Mouse (Mus musculus) heart, postnatal 0 days (tissue): ENCODE results near the gene Ern1. TPM values are rescaled to one million over a fixed set of nuclear protein-coding genes. Genes with fewer than 3 reads are reported as not detected.

Source experiments
- ATAC-seq: fragments of 200-750 bp; cut with Nextera tagmentation; 2 replicates; pipeline ENCODE4 v1.8.0; 2017; ENCODE audit warnings: low read depth, moderate number of reproducible peaks, moderate library complexity; ENCODE audit not compliant: insufficient read depth
- DNase-seq: peaks from one replicate; pipeline ENCODE4 v3.0.0-alpha.2; 2016; ENCODE audit warnings: low spot score
- H3K27ac ChIP-seq: fragments of 300-500 bp; sonication (generic); 2 replicates; pipeline ENCODE4 v1.5.1; 2014; ENCODE audit warnings: low read depth, mild to moderate bottlenecking
- H3K27me3 ChIP-seq: fragments of 300-500 bp; sonication (generic); 2 replicates; pipeline ENCODE4 v1.6.1; 2014; ENCODE audit warnings: low read length, mixed read lengths; ENCODE audit not compliant: control insufficient read depth, insufficient read depth
- H3K36me3 ChIP-seq: fragments of 300-500 bp; sonication (generic); replicated peaks from 2 replicates; pipeline ENCODE4 v1.6.1; 2014; ENCODE audit warnings: low read length, mixed read lengths; ENCODE audit not compliant: control insufficient read depth, insufficient read depth
- H3K4me1 ChIP-seq: fragments of 300-500 bp; sonication (generic); 2 replicates; pipeline ENCODE4 v1.6.1; 2014; ENCODE audit warnings: antibody characterized with exemption; ENCODE audit not compliant: control insufficient read depth, insufficient read depth
- H3K4me2 ChIP-seq: fragments of 300-500 bp; sonication (generic); 2 replicates; pipeline ENCODE4 v1.6.1; 2014; ENCODE audit warnings: low read depth, mild to moderate bottlenecking, low read length, moderate library complexity
- H3K4me3 ChIP-seq: fragments of 300-500 bp; sonication (generic); 2 replicates; pipeline ENCODE4 v1.5.1; 2014; ENCODE audit warnings: low read depth, low read length
- H3K9ac ChIP-seq: fragments of 300-500 bp; sonication (generic); replicated peaks from 2 replicates; pipeline ENCODE4 v1.6.1; 2014; ENCODE audit warnings: low read depth, low read length, mixed read lengths
- H3K9me3 ChIP-seq: fragments of 300-500 bp; sonication (generic); replicated peaks from 2 replicates; pipeline ENCODE4 v1.6.1; 2016; ENCODE audit warnings: low read length; ENCODE audit not compliant: control insufficient read depth
- CTCF ChIP-seq: IDR thresholded peaks from 2 replicates; pipeline ENCODE4 v1.5.1; 2016; ENCODE audit warnings: antibody characterized with exemption, control low read depth, low read depth
- EP300 ChIP-seq: IDR thresholded peaks from 2 replicates; pipeline ENCODE4 v1.6.1; 2016; ENCODE audit warnings: antibody characterized with exemption, low read depth
- WGBS: fragments of 180-500 bp; shearing (Covaris S2); extraction: QIAGEN DNeasy Blood & Tissue Kit; methylation state at CpG from one replicate; pipeline ENCODE4 v1.1.7; 2014; 5-methylcytosine and 5-hydroxymethylcytosine counted together
- polyA plus RNA-seq: library from polyadenylated mRNA; unstranded; fragments of >200 nt; fragmentation: Nextera tagmentation; extraction: Ambion mirVana; gene quantifications from 2 replicates; pipeline ENCODE4 v1.2.1, GENCODE M21; 2015
- total RNA-seq: library from RNA; depleted of rRNA; stranded (reverse); fragments of >200 nt; gene quantifications from 2 replicates; pipeline ENCODE4 v1.2.3, GENCODE M21; 2014; ENCODE audit warnings: low replicate concordance

The Ern1 gene
- total and polyA plus RNA-seq, 2 experiments from 2014 or later = 2.6 to 5.0 TPM

DNA sequence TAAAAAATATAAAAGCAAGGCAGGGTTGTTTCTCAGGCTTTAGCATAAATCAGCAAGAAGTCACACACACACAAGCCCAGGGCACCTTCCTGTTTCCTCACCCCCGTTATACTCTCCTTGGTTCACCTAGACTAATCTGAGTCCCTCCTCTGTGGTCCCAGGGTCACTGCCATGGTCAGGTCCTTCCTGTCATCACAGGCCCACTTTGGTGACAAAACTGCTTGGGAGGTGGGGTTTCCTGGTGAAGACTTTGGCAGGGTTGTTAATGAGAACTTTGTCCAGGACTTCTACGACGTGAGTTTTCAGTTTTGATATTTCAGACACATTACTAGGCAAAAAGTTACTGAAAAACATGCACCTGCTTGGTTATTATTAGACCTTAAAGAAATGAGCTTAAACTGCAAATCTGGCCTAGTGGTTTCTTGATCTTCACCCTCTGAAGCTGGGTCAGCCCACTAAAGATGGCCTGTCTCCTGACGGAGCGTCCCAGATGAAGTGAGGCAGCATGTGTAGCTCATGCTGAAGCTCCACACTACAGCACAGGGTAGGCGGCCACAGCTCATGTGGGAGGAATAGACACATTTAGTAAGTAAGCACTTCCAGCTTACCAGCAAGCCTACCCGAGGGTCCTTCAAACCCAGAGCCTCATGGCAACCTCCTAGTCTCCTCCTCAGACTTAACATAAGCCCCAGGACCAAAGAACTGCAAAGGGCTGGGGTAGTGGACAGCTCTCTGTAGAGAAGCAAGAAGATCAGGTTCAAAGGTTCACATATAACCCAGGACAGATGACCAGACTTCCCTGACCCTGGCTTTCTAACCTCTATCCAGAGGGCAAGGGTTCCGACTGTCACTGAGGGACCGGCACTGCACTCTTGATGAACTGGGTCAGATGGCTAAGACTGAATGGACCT is 7.8 kb downstream of the Ern1 start:
- Histone ChIP-seq H3K27me3 (no peaks in the 10 kb centered on the region), H3K27ac (no peak overlapping the region), H3K4me2 (no peak overlapping the region), H3K9ac (no peak overlapping the region), H3K36me3 (no peaks in the 10 kb centered on the region), H3K9me3 (no peaks in the 10 kb centered on the region), H3K4me1 (no peaks in the 10 kb centered on the region; the same call in 1 of the 2 replicates), H3K4me3 (no peak overlapping the region)
- DNase-seq (no peak), ATAC-seq (no peak)
- TF ChIP-seq CTCF = no peak
- WGBS = 75% methylated on average over 9 of the region's 9 CpGs

- DNase-seq (no peak), ATAC-seq (no peak)
- no peak overlapping the region for H3K4me2 ChIP-seq
- TF ChIP-seq CTCF (no peak), EP300 (no peak)
- no peak overlapping the region for H3K4me3 ChIP-seq
- H3K36me3 ChIP-seq = no peaks in the 10 kb centered on the region
- no peaks in the 10 kb centered on the region for H3K9me3 ChIP-seq
- H3K27ac ChIP-seq = no peak overlapping the region
- H3K27me3 ChIP-seq = no peaks in the 10 kb centered on the region
- no peaks in the 10 kb centered on the region; the same call in 1 of the 2 replicates for H3K4me1 ChIP-seq
- H3K9ac ChIP-seq = no peak overlapping the region
- 62% methylated on average over 1 of the region's 1 CpGs for WGBS
These were observed 8.9 kb downstream of the Ern1 start for GRCm38 (mm10) chr11:106478745-106479144.

- WGBS = 85% methylated on average over 4 of the region's 4 CpGs
- no peak overlapping the region for H3K9ac ChIP-seq
- H3K36me3 ChIP-seq = no peaks in the 10 kb centered on the region
- no peaks in the 10 kb centered on the region for H3K27me3 ChIP-seq
- H3K4me3 ChIP-seq = no peak overlapping the region
- no peak for DNase-seq
- H3K27ac ChIP-seq = no peak overlapping the region
- TF ChIP-seq EP300 (no peak), CTCF (no peak)
- H3K4me1 ChIP-seq = no peaks in the 10 kb centered on the region; the same call in 1 of the 2 replicates
- no peak for ATAC-seq
- H3K4me2 ChIP-seq = no peak overlapping the region
- H3K9me3 ChIP-seq = no peaks in the 10 kb centered on the region
These were observed 10.0 kb downstream of the Ern1 start for GRCm38 (mm10) chr11:106477505-106478160.

- DNase-seq = no peak
- H3K9ac ChIP-seq = no peak overlapping the region
- ATAC-seq = no peak
- H3K36me3 ChIP-seq = no peaks in the 10 kb centered on the region
- H3K27ac ChIP-seq = no peak overlapping the region
- TF ChIP-seq EP300 = no peak
- TF ChIP-seq CTCF = no peak
- no peak overlapping the region for H3K4me2 ChIP-seq
- no peak overlapping the region for H3K4me3 ChIP-seq
- no peaks in the 10 kb centered on the region for H3K9me3 ChIP-seq
- no peaks in the 10 kb centered on the region for H3K4me1 ChIP-seq
- no peaks in the 10 kb centered on the region for H3K27me3 ChIP-seq
- WGBS = 55% methylated on average over 1 of the region's 1 CpGs
These were observed 12.3 kb downstream of the Ern1 start for GRCm38 (mm10) chr11:106475309-106475708.

- DNase-seq = no peak
- Histone ChIP-seq H3K36me3 (no peaks in the 10 kb centered on the region), H3K9me3 (no peaks in the 10 kb centered on the region), H3K4me1 (no peaks in the 10 kb centered on the region), H3K27me3 (no peaks in the 10 kb centered on the region), H3K27ac (no peak overlapping the region), H3K4me3 (no peak overlapping the region), H3K4me2 (no peak overlapping the region), H3K9ac (no peak overlapping the region)
- no peak for ATAC-seq
- 100% methylated on average over 1 of the region's 1 CpGs for WGBS
- no peak for TF ChIP-seq CTCF
- no peak for TF ChIP-seq EP300
These were observed 16.0 kb downstream of the Ern1 start for GRCm38 (mm10) chr11:106471629-106472028.
